Mouse (Mus musculus) ovary, postnatal 10 days (tissue): ENCODE results near the gene Nbea.

ENCODE experiments used
- DNase-seq: peaks from one replicate; pipeline ENCODE4 v3.0.0; 2022; ENCODE audit warnings: low spot score

The Nbea gene

GRCm38 (mm10) chr3:55751363-55751762 is 432.1 kb downstream of the Nbea start:
- no peak for DNase-seq

GRCm38 (mm10) chr3:55750445-55751065 is 432.9 kb downstream of the Nbea start:
- no peak for DNase-seq

DNA sequence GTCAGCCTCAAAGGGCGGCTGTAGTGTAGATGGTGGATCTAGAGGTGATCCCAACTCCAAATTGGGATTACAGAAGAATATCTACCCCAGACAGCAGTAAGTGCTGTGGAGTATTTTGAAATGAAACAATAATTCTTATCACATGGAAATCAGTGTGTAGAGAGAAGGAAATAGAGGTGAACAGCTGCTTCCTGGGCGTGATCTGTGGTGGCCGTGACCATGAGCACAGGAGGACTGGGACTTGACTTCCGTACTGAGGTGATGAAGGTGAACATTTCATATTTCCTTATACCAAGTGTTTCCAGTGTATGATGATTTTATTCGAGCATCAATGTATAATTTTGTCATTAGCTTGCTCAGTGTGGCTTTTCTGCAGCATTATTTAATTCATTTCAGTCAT is 439.6 kb downstream of the Nbea start:
- no peak for DNase-seq

- DNase-seq: no peak
These were observed 440.8 kb downstream of the Nbea start for GRCm38 (mm10) chr3:55742654-55743053.

GRCm38 (mm10) chr3:55742218-55742617 is 441.3 kb downstream of the Nbea start:
- DNase-seq: no peak

DNA sequence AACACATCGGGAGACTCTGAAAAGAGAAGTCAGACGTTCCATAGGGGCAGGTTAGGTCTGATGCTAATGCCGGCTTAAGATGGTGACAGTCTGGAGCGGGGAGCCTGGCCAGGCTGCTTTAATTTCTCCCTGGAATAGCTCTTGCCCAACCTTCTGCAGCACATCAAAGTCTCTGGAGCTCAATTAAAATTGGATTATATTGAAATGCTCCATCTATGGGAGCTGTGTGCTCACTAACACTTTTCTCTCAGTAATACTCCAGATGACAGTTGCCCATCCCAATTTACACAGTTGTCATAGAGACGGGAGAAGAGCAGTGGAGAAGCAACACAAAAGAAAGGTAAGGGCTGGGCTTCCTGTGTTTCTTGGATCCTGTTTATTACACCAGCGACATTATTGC is 442.1 kb downstream of the Nbea start:
- DNase-seq: no peak

DNA sequence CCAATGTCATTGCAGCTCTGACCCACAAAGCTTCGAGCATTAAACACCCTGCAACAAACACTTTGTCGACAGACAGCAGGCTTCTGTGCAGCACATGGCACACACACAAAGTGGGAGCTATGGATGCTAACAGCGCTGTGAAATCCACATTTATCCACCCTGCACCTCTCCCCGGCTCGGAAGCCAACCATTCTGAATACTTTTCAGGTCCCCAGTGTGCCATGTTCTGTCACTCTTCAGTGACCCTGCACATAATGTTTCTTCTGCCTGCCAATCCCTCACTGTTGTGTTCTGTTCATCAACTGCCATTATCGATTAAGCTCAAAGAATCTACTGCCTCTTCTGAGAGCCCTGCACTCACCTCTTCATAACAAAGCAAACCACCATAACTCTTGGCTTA is 449.8 kb downstream of the Nbea start:
- no peak for DNase-seq

GRCm38 (mm10) chr3:55730549-55730948 is 453.0 kb downstream of the Nbea start:
- no peak for DNase-seq

DNA sequence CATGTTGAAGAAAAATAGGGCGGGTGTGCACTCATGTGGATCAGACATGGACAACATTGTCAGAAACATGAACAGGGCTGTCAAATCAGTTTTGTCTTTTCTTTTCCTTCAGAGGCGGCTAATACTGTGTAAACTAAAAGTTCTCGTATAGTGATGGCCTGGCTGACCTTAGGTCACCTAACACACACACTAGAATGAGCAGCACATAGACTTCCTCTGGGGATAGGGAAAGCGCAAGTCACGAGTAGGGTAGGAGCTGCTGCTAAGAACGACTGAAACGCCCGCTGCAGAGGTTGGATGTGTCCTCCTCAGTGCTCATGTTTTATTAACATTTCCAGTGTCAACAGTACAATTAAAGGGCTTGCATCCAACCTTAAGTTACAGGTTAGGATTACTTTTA is 453.4 kb downstream of the Nbea start:
- DNase-seq: no peak

GRCm38 (mm10) chr3:55714260-55714659 is 469.2 kb downstream of the Nbea start:
- DNase-seq: no peak

DNA sequence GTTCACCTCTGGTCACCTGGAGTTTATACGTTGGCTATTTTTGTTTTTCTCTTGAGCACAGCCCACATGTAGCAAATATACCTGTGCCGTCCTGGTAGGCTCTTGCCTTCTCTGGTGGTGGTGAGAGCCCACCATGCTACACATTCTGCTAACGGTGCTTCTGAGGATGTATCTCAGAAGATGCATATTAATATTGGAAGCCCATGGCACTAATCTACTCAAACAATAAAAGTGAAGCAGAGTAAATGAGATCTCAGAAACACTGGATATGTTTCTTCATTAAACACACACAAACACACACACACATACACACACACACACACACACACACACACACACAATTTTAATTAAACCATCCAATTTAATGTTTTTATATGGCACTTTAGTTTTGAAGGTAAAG is 469.6 kb downstream of the Nbea start:
- no peak for DNase-seq

- no peak for DNase-seq
These were observed 473.2 kb downstream of the Nbea start for GRCm38 (mm10) chr3:55710300-55710699.

- DNase-seq: no peak
These were observed 481.9 kb downstream of the Nbea start for GRCm38 (mm10) chr3:55701632-55702031.

DNA sequence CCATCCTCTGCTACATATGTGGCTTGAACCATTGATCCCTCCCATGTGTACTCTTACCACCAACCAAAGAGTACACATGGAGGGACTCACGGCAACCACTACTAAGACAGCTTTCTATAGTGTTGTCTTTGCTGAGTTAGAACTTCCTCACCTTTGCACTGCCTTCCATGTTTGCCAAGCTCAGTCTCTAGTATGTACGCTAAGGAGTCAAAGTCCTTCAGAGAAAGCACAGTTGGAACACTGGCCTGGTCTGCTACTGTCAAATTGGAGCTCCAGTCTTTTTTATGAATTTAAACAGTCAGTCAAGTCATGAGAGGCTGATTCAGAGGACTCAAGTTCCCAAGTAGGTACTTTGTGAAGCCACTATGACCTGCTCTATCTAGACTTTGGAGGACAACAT is 486.3 kb downstream of the Nbea start:
- DNase-seq: no peak

DNA sequence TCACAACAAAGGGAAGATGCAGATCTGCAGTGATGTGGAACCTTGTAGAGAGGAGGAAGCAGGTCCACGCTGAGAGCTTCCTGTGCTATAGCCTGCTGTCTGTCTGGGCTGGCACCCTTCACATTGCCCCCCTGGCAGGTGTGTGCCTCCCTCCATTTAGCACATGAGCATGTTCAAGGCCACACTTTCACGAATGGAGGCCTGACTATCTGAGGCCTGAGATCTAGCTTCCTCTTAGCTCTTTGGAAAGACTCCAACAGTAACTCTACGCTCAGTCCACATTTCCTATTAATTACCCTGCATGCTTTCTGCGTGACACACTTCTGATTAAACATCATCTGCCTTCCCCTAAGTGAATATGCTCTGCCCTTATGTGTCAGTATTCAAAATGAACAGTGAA is 490.4 kb downstream of the Nbea start:
- no peak for DNase-seq

- no peak for DNase-seq
These were observed 495.4 kb downstream of the Nbea start for GRCm38 (mm10) chr3:55688098-55688497.

DNA sequence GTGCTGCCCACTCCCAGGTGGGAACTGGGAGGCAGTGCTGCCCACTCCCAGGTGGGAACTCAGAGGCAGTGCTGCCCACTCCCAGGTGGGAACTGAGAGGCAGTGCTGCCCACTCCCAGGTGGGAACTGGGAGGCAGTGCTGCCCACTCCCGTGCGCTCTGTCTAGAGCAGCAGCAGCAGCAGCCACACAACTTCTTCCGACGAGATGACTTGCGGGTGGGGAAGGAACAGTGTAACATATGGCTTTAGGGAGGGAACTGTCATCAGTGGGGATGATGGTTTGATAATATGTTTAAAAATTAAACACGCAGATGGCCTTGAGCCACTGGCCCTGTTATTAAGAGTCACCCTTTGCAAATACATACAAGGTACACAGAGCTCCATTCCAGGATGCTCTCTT is 496.5 kb downstream of the Nbea start:
- DNase-seq: no peak

DNA sequence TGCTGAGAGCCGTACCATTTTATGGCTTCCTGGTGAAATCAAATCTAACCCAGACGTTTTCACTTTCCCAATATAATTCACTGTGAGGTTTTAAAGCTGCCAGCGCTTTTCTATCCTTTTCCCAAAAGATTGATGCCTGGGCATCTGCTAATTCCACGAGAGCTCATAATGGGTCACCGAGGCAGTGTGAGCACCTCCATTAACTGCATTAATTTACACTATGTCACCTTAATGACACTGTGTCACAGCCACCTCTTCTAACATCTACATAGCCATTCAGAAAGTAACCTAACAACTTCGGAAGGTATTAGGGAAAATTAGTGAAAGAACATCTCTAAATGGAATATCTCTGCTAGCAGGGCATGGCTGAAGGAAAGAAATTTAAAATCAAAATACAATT is 497.9 kb downstream of the Nbea start:
- no peak for DNase-seq

GRCm38 (mm10) chr3:55684892-55685291 is 498.6 kb downstream of the Nbea start:
- no peak for DNase-seq

DNA sequence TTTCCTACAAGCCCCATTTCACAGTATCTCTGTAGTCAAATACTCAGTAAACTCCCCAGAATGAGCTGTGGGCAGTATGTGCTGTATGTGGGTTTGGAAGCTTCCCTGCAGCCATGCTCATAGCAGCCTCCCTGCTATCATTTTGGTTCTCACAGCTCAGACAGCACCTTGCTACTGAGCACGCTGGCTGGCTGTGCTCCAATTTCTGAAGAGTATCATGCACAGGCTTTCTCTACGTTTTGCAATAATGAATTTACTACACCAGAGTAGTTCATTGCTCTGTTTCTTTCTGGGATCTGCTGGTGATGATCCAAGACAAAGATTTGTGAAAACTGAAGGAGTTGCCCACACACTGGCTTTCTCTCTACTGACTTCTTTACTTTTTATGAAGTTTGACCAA is 505.8 kb downstream of the Nbea start:
- no peak for DNase-seq

DNA sequence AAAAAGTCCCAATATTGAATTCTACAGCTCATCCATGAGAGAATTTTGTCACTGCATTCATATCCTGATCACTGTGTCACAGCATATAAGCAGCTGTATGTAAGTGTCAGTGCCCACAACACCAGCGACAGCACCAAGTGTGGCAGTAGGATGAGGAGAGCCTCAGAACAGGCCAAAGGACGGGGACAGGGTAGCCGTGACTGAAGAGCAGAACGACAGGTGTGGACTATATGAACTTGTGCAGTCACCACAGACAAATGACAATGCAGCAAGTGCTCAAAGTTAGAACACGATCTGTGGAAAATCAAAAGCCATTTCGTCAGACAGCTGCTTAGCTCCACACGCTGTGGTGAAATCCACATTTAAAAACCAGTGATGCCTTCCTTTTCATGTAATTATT is 509.3 kb downstream of the Nbea start:
- DNase-seq: no peak

DNA sequence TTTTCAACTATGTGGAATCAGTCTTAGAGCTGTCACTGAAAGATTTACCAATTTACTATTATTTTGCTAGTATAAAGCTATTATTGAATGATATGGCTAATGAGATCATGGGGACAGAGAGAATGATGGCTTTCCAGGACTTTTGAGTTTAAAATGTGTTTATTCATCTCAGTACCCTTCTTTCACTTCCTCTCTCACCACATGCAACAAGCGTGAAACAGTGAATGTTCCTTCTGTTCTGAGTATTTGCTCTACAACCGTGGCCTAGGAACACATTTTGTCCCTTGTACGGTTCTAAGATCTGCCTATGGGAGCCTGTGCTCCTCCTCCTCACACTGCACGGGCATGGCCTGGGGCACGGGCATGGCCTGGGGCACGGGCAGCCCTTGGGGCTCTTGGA is 516.5 kb downstream of the Nbea start:
- DNase-seq: no peak

DNA sequence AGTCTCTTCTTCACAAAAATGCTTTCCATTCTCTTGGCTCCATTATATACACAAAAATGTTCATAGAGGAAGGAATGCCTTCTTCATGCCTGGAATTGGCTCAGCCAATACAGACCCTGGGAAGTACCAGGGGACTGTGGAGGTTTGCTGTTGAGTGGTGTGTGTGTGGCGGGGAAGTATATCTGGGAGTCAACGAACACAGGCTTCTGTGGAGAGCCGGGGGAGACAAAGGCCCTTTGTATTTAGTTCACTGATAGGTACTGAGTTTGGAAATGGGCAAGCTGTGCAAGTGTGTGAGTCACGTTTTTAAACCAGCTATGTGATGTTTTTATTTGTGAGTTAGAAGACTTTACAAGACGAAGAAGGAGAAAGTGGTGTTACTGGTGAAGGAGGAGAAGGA is 517.6 kb downstream of the Nbea start:
- DNase-seq: no peak

DNA sequence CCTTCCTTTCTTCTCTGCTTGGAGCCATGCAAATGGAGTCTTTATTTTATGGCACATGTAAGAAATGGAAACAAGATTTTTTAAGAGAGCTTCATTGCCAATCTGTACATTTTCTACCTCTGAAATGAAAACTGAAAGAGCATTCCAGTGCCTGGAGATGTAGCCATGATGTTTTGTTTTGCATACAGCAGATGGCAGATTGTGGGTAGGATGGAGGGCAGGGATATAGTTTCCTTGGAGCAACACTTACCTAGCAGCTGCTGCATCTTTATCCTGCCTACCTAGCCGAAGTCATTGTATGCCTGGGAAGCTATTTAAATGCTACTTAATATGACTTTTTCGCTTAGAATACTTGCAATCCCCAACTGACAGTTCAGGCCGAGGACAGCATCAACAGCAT is 518.8 kb downstream of the Nbea start:
- no peak for DNase-seq
